In the genomic region with DNA sequence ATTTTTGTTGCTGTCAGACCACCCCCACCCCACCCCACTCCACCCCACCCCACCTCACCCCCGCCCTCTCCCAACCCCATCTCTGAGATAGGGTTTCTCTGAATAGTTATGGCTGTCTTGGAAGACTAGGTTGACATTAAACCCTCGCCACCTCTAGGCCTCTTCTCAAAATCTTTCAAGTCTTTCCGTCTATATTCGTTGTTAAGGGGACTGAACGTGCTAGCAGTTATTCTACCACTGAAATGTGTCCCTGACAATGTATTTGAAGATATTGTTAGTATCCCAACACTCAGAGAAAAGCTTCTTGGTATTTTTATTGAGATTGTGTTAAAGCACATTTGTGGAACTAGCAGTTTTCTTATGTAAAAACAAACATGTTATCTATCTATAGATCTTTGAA, we compare ENCODE assay signal across 9 mouse cellular contexts. TPM values are rescaled to one million over a fixed set of nuclear protein-coding genes. Genes with fewer than 3 reads are reported as not detected.
DNase-seq lines count a peak whose midpoint lies in the region; ATAC-seq lines count a peak whose summit lies in the region.
"Had no signal": no experiment of that assay in that cellular context is flagged by ENCODE, and none has a peak within 500 bp of the region (broad histone marks: within the 10 kb centered on the region; RNA-seq: fewer than 3 reads in every experiment).

No protein-coding gene starts in this region.

- H3K36me3 ChIP-seq in erythroblast, embryonic 14.5 days (ENCODE audit: control insufficient read depth): peaks cover 5% of the 10 kb centered on the region
- no peaks in the 10 kb centered on the region for H3K36me3 ChIP-seq in neural tube, embryonic 11.5 days (ENCODE audit: control insufficient read depth, insufficient read depth, low read length)
- no peaks in the 10 kb centered on the region for H3K36me3 ChIP-seq in limb, embryonic 11.5 days (ENCODE audit: control insufficient read depth, insufficient read depth, low read length)
- no peaks in the 10 kb centered on the region for H3K36me3 ChIP-seq in stomach, embryonic 16.5 days (ENCODE audit: control insufficient read depth, insufficient read depth, low read length)

- H3K27me3 ChIP-seq in erythroblast, embryonic 14.5 days (ENCODE audit: control insufficient read depth): no peaks in the 10 kb centered on the region
- H3K27me3 ChIP-seq in neural tube, embryonic 11.5 days (ENCODE audit: control insufficient read depth, insufficient read depth, low read length): no peaks in the 10 kb centered on the region
- H3K27me3 ChIP-seq in limb, embryonic 11.5 days (ENCODE audit: control insufficient read depth, insufficient read depth, low read length): no peaks in the 10 kb centered on the region
- H3K27me3 ChIP-seq in stomach, embryonic 16.5 days (ENCODE audit: control insufficient read depth, insufficient read depth, low read length): no peaks in the 10 kb centered on the region

- H3K9me3 ChIP-seq in erythroblast, embryonic 14.5 days (ENCODE audit: control insufficient read depth, low read length): no peaks in the 10 kb centered on the region
- no peaks in the 10 kb centered on the region for H3K9me3 ChIP-seq in neural tube, embryonic 11.5 days (ENCODE audit: control insufficient read depth, low read length)
- no peaks in the 10 kb centered on the region for H3K9me3 ChIP-seq in limb, embryonic 11.5 days (ENCODE audit: control insufficient read depth, low read length)
- no peaks in the 10 kb centered on the region for H3K9me3 ChIP-seq in stomach, embryonic 16.5 days (replicated peaks; ENCODE audit: control insufficient read depth, low read length)

- H3K9ac ChIP-seq in neural tube, embryonic 11.5 days (ENCODE audit: low read length): no peak overlapping the region
- H3K9ac ChIP-seq in limb, embryonic 11.5 days (ENCODE audit: low read length): no peak overlapping the region
- no peak overlapping the region for H3K9ac ChIP-seq in stomach, embryonic 16.5 days (ENCODE audit: low read length)

- no peak overlapping the region for H3K27ac ChIP-seq in neural tube, embryonic 11.5 days (ENCODE audit: low read depth, low read length)
- H3K27ac ChIP-seq in limb, embryonic 11.5 days (replicated peaks; ENCODE audit: low read depth, low read length): peak overlapping the region; percentile 99; the same call in 1 of the 2 replicates
- H3K27ac ChIP-seq in stomach, embryonic 16.5 days (ENCODE audit: low read length): peak overlapping the region; percentile 99; the same call in 1 of the 2 replicates

- ATAC-seq in erythroblast, adult 5-6 weeks (replicated peaks; ENCODE audit: low FRiP score, poor library complexity, severe bottlenecking): no peak
- ATAC-seq in neural tube, embryonic 11.5 days (ENCODE audit: insufficient read depth, low FRiP score, low TSS enrichment): no peak
- ATAC-seq in limb, embryonic 11.5 days (ENCODE audit: insufficient number of reproducible peaks, low FRiP score, low TSS enrichment, low read depth): no peak
- no peak for ATAC-seq in stomach, embryonic 16.5 days (ENCODE audit: insufficient read depth, low FRiP score)

- 68% methylated on average over 5 of the region's 5 CpGs for WGBS in neural tube, embryonic 11.5 days
- 66% methylated on average over 5 of the region's 5 CpGs for WGBS in limb, embryonic 11.5 days
- whole genome bisulfite sequencing in stomach, embryonic 16.5 days: 48% methylated on average over 5 of the region's 5 CpGs

- peaks cover 47% of the 10 kb centered on the region for H3K4me1 ChIP-seq in erythroblast, embryonic 14.5 days (ENCODE audit: control insufficient read depth)
- peaks cover 10% of the 10 kb centered on the region; the same call in 1 of the 2 replicates for H3K4me1 ChIP-seq in neural tube, embryonic 11.5 days (ENCODE audit: control insufficient read depth, insufficient read depth, low read length)
- H3K4me1 ChIP-seq in limb, embryonic 11.5 days (ENCODE audit: control insufficient read depth, insufficient read depth, low read length): no peaks in the 10 kb centered on the region
- peaks cover 21% of the 10 kb centered on the region; the same call in 1 of the 2 replicates for H3K4me1 ChIP-seq in stomach, embryonic 16.5 days (ENCODE audit: control insufficient read depth, insufficient read depth, low read length)

- peak overlapping the region; percentile 93; the same call in 1 of the 2 replicates for H3K4me2 ChIP-seq in neural tube, embryonic 11.5 days (ENCODE audit: low read depth)
- peak overlapping the region; percentile 70; the same call in 1 of the 2 replicates for H3K4me2 ChIP-seq in limb, embryonic 11.5 days (ENCODE audit: low read depth, severe bottlenecking)
- H3K4me2 ChIP-seq in stomach, embryonic 16.5 days (ENCODE audit: low read depth, low read length): peak overlapping the region; percentile 91

- H3K4me3 ChIP-seq in erythroblast, embryonic 14.5 days (replicated peaks): peak overlapping the region; percentile 71
- H3K4me3 ChIP-seq in neural tube, embryonic 11.5 days (ENCODE audit: low read depth, low read length): no peak overlapping the region
- H3K4me3 ChIP-seq in limb, embryonic 11.5 days (ENCODE audit: low read depth, low read length): peak overlapping the region; percentile 48; the same call in 1 of the 2 replicates
- peak overlapping the region; percentile 70 for H3K4me3 ChIP-seq in stomach, embryonic 16.5 days (replicated peaks; ENCODE audit: low read length)

- no peak for DNase-seq in neural tube, embryonic 11.5 days (ENCODE audit: low spot score)
- DNase-seq in neural tube, embryonic 10.5 days (ENCODE audit: extremely low spot score, low spot score): no peak
- peak; percentile 21 for DNase-seq in limb, embryonic 11.5 days (ENCODE audit: low spot score)
- DNase-seq in adrenal gland, postnatal 10 days: no peak
- DNase-seq in cerebellum, postnatal 36 days: no peak
- DNase-seq: kidney, postnatal 4 days had no signal

RNA-seq across cellular contexts. Expression of a gene that starts 2.3 kb away (rescaled TPM):
- 54.6 and 94.3 TPM in 2 replicates for polyA plus RNA-seq in erythroblast, embryonic 14.5 days (2012)
- total RNA-seq in erythroblast, adult 5-6 weeks (2015; ENCODE audit: low replicate concordance): 188 and 215 TPM in 2 replicates
- 1,447 and 1,942 TPM in 2 replicates for total RNA-seq in erythroblast, adult 5-6 weeks (2017; ENCODE audit: low replicate concordance)
- polyA plus RNA-seq in neural tube, embryonic 11.5 days (2014; fragmentation: Nextera tagmentation; extraction: Ambion mirVana): 12.2 and 15.3 TPM in 2 replicates
- 15.4 and 16.6 TPM in 2 replicates for polyA plus RNA-seq in limb, embryonic 11.5 days (2014; fragmentation: Nextera tagmentation; extraction: Ambion mirVana)
- polyA plus RNA-seq in stomach, embryonic 16.5 days (2015; fragmentation: Nextera tagmentation; extraction: Ambion mirVana): 53.4 and 58.0 TPM in 2 replicates
- total RNA-seq in adrenal gland, postnatal 10 days (2021): 100 to 1,000 TPM; 366 to 432 TPM

RNA-seq across cellular contexts. Expression of a gene that starts 4.5 kb away (rescaled TPM):
- 3.8 and 7.0 TPM in 2 replicates for polyA plus RNA-seq in erythroblast, embryonic 14.5 days (2012)
- total RNA-seq in erythroblast, adult 5-6 weeks (2015; ENCODE audit: low replicate concordance): 41.1 and 59.8 TPM in 2 replicates
- total RNA-seq in erythroblast, adult 5-6 weeks (2017; ENCODE audit: low replicate concordance): 178 and 330 TPM in 2 replicates
- 8.3 and 10.6 TPM in 2 replicates for polyA plus RNA-seq in neural tube, embryonic 11.5 days (2014; fragmentation: Nextera tagmentation; extraction: Ambion mirVana)
- polyA plus RNA-seq in limb, embryonic 11.5 days (2014; fragmentation: Nextera tagmentation; extraction: Ambion mirVana): 13.3 and 14.0 TPM in 2 replicates
- polyA plus RNA-seq in stomach, embryonic 16.5 days (2015; fragmentation: Nextera tagmentation; extraction: Ambion mirVana): 3.1 and 3.7 TPM in 2 replicates
- total RNA-seq in adrenal gland, postnatal 10 days (2021): 100 to 1,000 TPM; 127 to 144 TPM

RNA-seq across cellular contexts. Expression of a gene that starts 5.6 kb away (rescaled TPM):
- 5.4 and 12.1 TPM in 2 replicates for polyA plus RNA-seq in erythroblast, embryonic 14.5 days (2012)
- total RNA-seq in erythroblast, adult 5-6 weeks (2015; ENCODE audit: low replicate concordance): 79.4 and 128 TPM in 2 replicates
- 1,415 and 1,638 TPM in 2 replicates for total RNA-seq in erythroblast, adult 5-6 weeks (2017; ENCODE audit: low replicate concordance)
- 2.4 and 2.9 TPM in 2 replicates for polyA plus RNA-seq in neural tube, embryonic 11.5 days (2014; fragmentation: Nextera tagmentation; extraction: Ambion mirVana)
- 1.7 and 3.4 TPM in 2 replicates for polyA plus RNA-seq in limb, embryonic 11.5 days (2014; fragmentation: Nextera tagmentation; extraction: Ambion mirVana)
- 1.00 and 2.9 TPM in 2 replicates for polyA plus RNA-seq in stomach, embryonic 16.5 days (2015; fragmentation: Nextera tagmentation; extraction: Ambion mirVana)
- 100 to 1,000 TPM; 173 to 206 TPM for total RNA-seq in adrenal gland, postnatal 10 days (2021)

RNA-seq across cellular contexts. Expression of a gene that starts 10.0 kb away (rescaled TPM):
- 9.1 and 22.3 TPM in 2 replicates for polyA plus RNA-seq in erythroblast, embryonic 14.5 days (2012)
- total RNA-seq in erythroblast, adult 5-6 weeks (2015; ENCODE audit: low replicate concordance): 12.5 and 24.5 TPM in 2 replicates
- 1,181 and 1,326 TPM in 2 replicates for total RNA-seq in erythroblast, adult 5-6 weeks (2017; ENCODE audit: low replicate concordance)
- polyA plus RNA-seq in neural tube, embryonic 11.5 days (2014; fragmentation: Nextera tagmentation; extraction: Ambion mirVana): 33.1 and 47.3 TPM in 2 replicates
- 63.8 and 65.5 TPM in 2 replicates for polyA plus RNA-seq in limb, embryonic 11.5 days (2014; fragmentation: Nextera tagmentation; extraction: Ambion mirVana)
- 16.2 and 26.2 TPM in 2 replicates for polyA plus RNA-seq in stomach, embryonic 16.5 days (2015; fragmentation: Nextera tagmentation; extraction: Ambion mirVana)
- total RNA-seq in adrenal gland, postnatal 10 days (2021): 100 to 1,000 TPM; 281 to 334 TPM

RNA-seq across cellular contexts. Expression of a gene that starts 11.2 kb away (rescaled TPM):
- polyA plus RNA-seq in erythroblast, embryonic 14.5 days (2012): 6.2 and 23.6 TPM in 2 replicates
- total RNA-seq in erythroblast, adult 5-6 weeks (2015; ENCODE audit: low replicate concordance): 179 and 183 TPM in 2 replicates
- total RNA-seq in erythroblast, adult 5-6 weeks (2017; ENCODE audit: low replicate concordance): 251 and 270 TPM in 2 replicates
- 6.2 and 8.4 TPM in 2 replicates for polyA plus RNA-seq in neural tube, embryonic 11.5 days (2014; fragmentation: Nextera tagmentation; extraction: Ambion mirVana)
- polyA plus RNA-seq in limb, embryonic 11.5 days (2014; fragmentation: Nextera tagmentation; extraction: Ambion mirVana): 7.5 and 12.0 TPM in 2 replicates
- polyA plus RNA-seq in stomach, embryonic 16.5 days (2015; fragmentation: Nextera tagmentation; extraction: Ambion mirVana): 7.0 and 7.5 TPM in 2 replicates
- 100 to 1,000 TPM; 390 to 424 TPM for total RNA-seq in adrenal gland, postnatal 10 days (2021)
